Mouse (Mus musculus): Measurements from ENCODE around the gene Kl. TPM values are rescaled to one million over a fixed set of nuclear protein-coding genes. Genes with fewer than 3 reads are reported as not detected.
A peak's percentile ranks its signal among the peaks of the same experiment; 100 is the strongest.

Kl gene
- total and polyA plus RNA-seq, 3 experiments, result not detected

DNA sequence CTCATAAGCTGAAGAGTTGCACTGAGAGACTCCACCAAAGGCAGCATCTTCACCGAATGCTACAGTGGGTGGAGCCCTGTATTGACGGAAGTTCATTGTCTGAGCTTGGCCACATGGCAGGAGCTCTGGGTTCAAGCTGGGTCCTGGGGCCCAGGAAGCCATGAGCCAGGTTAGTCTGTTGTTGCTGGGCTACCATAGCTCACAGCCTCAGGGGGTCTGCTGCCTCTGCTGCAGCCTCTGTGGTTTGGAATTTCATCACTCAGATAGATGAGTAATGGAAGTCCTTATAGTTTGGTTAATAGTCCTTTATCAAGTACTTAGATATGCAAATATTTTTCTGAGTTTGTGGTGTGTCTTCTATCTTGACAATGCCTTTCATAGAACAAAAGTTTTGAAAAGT, 32.4 kb upstream of the Kl start:
- Histone ChIP-seq H3K27ac (ENCODE audit: insufficient read depth, low read depth) (no peak overlapping the region), H3K36me3 (replicated peaks in 1 of 2; ENCODE audit: control insufficient read depth in 1 of 2, insufficient read depth in 1 of 2, low read length in 1 of 2) (no peaks in the 10 kb centered on the region), H3K79me2 (replicated peaks; ENCODE audit: control insufficient read depth, extremely low read depth, insufficient read depth, poor library complexity, severe bottlenecking) (no peaks in the 10 kb centered on the region), H3K9me3 (replicated peaks; ENCODE audit: low read length) (no peaks in the 10 kb centered on the region), H3K9ac (ENCODE audit: insufficient read depth, low read depth) (no peak overlapping the region), H3K4me2 (ENCODE audit: insufficient read depth, low read depth, poor library complexity, severe bottlenecking) (no peak overlapping the region), H3K4me1 (ENCODE audit: control insufficient read depth in 1 of 2, insufficient read depth in 2 of 2) (no peaks in the 10 kb centered on the region), H3K4me3 (replicated peaks in 1 of 3; ENCODE audit: low read depth in 2 of 3, low read length in 2 of 3, poor library complexity in 1 of 3) (no peak overlapping the region), H3K27me3 (replicated peaks) (no peaks in the 10 kb centered on the region)
- TF ChIP-seq RAD21 (IDR thresholded peaks at IDR 0.05; ENCODE audit: low read depth, low read length), result no peak
- dilution Hi-C loops (cut with MboI; ENCODE audit: extremely low pct_ligation_motif_present, extremely low pct_unique_long_range_greater_than_20kb, low sequenced_read_pairs), result no loop called here
- no peak for DNase-seq (ENCODE audit: extremely low read depth)
- in situ Hi-C loops (cut with MboI; ENCODE audit: low pct_ligation_motif_present, low pct_unique_long_range_greater_than_20kb, low sequenced_read_pairs), result no loop called here

DNA sequence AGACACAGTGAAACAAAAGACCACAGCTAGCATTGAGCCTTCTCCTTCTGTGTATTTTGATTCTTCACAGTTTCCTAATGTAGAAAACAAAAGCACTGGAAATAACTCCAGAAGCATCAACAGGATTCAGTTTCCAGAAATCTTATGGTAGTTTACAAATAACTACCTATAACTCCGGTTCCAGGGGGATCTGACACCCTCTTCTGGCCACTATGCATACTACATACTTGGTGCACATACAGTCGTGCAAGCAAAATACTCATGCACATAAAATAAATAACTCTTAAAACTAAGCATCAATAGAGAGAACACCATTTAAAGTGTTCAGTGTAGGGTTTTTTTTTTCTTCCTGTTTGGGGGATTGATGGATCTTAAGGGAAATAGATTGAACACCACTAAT, 23.0 kb upstream of the Kl start:
- dilution Hi-C loops (cut with MboI; ENCODE audit: extremely low pct_ligation_motif_present, extremely low pct_unique_long_range_greater_than_20kb, low sequenced_read_pairs), result no loop called here
- Histone ChIP-seq H3K9me3 (replicated peaks; ENCODE audit: low read length) (peaks cover 8% of the 10 kb centered on the region), H3K27ac (ENCODE audit: insufficient read depth, low read depth) (no peak overlapping the region), H3K4me2 (ENCODE audit: insufficient read depth, low read depth, poor library complexity, severe bottlenecking) (no peak overlapping the region), H3K4me1 (ENCODE audit: control insufficient read depth in 1 of 2, insufficient read depth in 2 of 2) (no peaks in the 10 kb centered on the region), H3K9ac (ENCODE audit: insufficient read depth, low read depth) (no peak overlapping the region), H3K4me3 (replicated peaks in 1 of 3; ENCODE audit: low read depth in 2 of 3, low read length in 2 of 3, poor library complexity in 1 of 3) (no peak overlapping the region), H3K36me3 (replicated peaks in 1 of 2; ENCODE audit: control insufficient read depth in 1 of 2, insufficient read depth in 1 of 2, low read length in 1 of 2) (no peaks in the 10 kb centered on the region), H3K27me3 (replicated peaks) (peaks cover 6% of the 10 kb centered on the region), H3K79me2 (replicated peaks; ENCODE audit: control insufficient read depth, extremely low read depth, insufficient read depth, poor library complexity, severe bottlenecking) (no peaks in the 10 kb centered on the region)
- no peak for DNase-seq (ENCODE audit: extremely low read depth)
- TF ChIP-seq RAD21 (IDR thresholded peaks at IDR 0.05; ENCODE audit: low read depth, low read length), result peak; percentile 2
- TF ChIP-seq MAFK (IDR thresholded peaks at IDR 0.05; ENCODE audit: insufficient replicate concordance, low read length), result no peak
- peak in 1 of 2 experiments; percentile 21; a peak in 2 of 4 replicates for TF ChIP-seq CTCF (conservative IDR thresholded peaks at IDR 0.05 in 1 of 2, IDR thresholded peaks at IDR 0.05 in 1 of 2; ENCODE audit: low read depth in 2 of 2, low read length in 2 of 2)
- TF ChIP-seq TBP (conservative IDR thresholded peaks at IDR 0.05; ENCODE audit: low read depth, low read length), result no peak
- in situ Hi-C loops (cut with MboI; ENCODE audit: low pct_ligation_motif_present, low pct_unique_long_range_greater_than_20kb, low sequenced_read_pairs), result no loop called here

DNA sequence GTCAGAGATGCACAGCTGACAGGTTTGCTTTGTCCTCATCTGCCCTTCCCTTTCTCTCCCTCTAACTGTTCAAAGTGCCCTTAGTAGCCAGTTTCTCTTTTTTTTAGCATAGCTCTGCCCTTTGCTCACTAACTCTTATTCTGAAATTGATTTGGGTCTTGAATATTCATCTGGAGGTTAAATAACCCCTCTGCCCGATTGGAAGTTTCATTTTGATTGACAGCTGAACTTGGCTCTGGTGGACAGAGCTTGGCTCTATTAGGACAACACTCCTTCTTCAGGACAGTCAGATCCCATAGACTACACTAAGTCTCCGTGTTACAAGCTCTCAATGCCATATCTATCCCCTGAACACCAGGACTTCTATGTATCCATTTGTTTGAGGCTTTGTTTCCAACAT, 19.8 kb upstream of the Kl start:
- TF ChIP-seq CHD2 (IDR thresholded peaks at IDR 0.05; ENCODE audit: low read length) (no peak), JUN (IDR thresholded peaks at IDR 0.05; ENCODE audit: insufficient read depth, low read depth, low read length) (no peak), MXI1 (IDR thresholded peaks at IDR 0.05; ENCODE audit: low read depth, low read length) (no peak), TCF12 (IDR thresholded peaks at IDR 0.05; ENCODE audit: low read depth, low read length) (no peak), CHD1 (IDR thresholded peaks at IDR 0.05; ENCODE audit: low read depth, low read length) (no peak), USF1 (IDR thresholded peaks at IDR 0.05; ENCODE audit: low read depth, low read length) (no peak), MEF2A (IDR thresholded peaks at IDR 0.05; ENCODE audit: borderline replicate concordance, low read depth, low read length) (no peak), MAFK (IDR thresholded peaks at IDR 0.05; ENCODE audit: insufficient replicate concordance, low read length) (no peak), ETS1 (conservative IDR thresholded peaks at IDR 0.05; ENCODE audit: low read depth, low read length) (no peak), POLR2A (IDR thresholded peaks at IDR 0.05; ENCODE audit: low read depth, low read length) (no peak), PAX5 (IDR thresholded peaks at IDR 0.05; ENCODE audit: low read length) (no peak), E2F4 (IDR thresholded peaks at IDR 0.05; ENCODE audit: insufficient replicate concordance, low read depth, low read length) (no peak), POLR2AphosphoS2 (IDR thresholded peaks at IDR 0.05; ENCODE audit: low read depth, low read length) (no peak), KAT2A (IDR thresholded peaks at IDR 0.05; ENCODE audit: insufficient replicate concordance, low read length) (no peak), ZC3H11A (IDR thresholded peaks at IDR 0.05; ENCODE audit: low read depth, low read length) (no peak), EP300 (IDR thresholded peaks at IDR 0.05; ENCODE audit: low read length) (no peak)
- no peak overlapping the region for H3K4me3 ChIP-seq (replicated peaks in 1 of 3; ENCODE audit: low read depth in 2 of 3, low read length in 2 of 3, poor library complexity in 1 of 3)
- H3K36me3 ChIP-seq (replicated peaks in 1 of 2; ENCODE audit: control insufficient read depth in 1 of 2, insufficient read depth in 1 of 2, low read length in 1 of 2), result no peaks in the 10 kb centered on the region
- H3K79me2 ChIP-seq (replicated peaks; ENCODE audit: control insufficient read depth, extremely low read depth, insufficient read depth, poor library complexity, severe bottlenecking), result no peaks in the 10 kb centered on the region
- H3K9ac ChIP-seq (ENCODE audit: insufficient read depth, low read depth), result no peak overlapping the region
- peak overlapping the region; percentile 56; the same call in 1 of the 2 replicates for H3K4me2 ChIP-seq (ENCODE audit: insufficient read depth, low read depth, poor library complexity, severe bottlenecking)
- in situ Hi-C loops (cut with MboI; ENCODE audit: low pct_ligation_motif_present, low pct_unique_long_range_greater_than_20kb, low sequenced_read_pairs) (no loop called here), dilution Hi-C loops (cut with MboI; ENCODE audit: extremely low pct_ligation_motif_present, extremely low pct_unique_long_range_greater_than_20kb, low sequenced_read_pairs) (no loop called here)
- no peak overlapping the region for H3K27ac ChIP-seq (ENCODE audit: insufficient read depth, low read depth)
- H3K9me3 ChIP-seq (replicated peaks; ENCODE audit: low read length), result no peaks in the 10 kb centered on the region
- no peak for DNase-seq (ENCODE audit: extremely low read depth)
- H3K4me1 ChIP-seq (ENCODE audit: control insufficient read depth in 1 of 2, insufficient read depth in 2 of 2), result no peaks in the 10 kb centered on the region
- peaks cover 6% of the 10 kb centered on the region for H3K27me3 ChIP-seq (replicated peaks)
